Mouse (Mus musculus) stomach, embryonic 16.5 days (tissue): ENCODE measurements around the gene Ccl9. TPM values are rescaled to one million over a fixed set of nuclear protein-coding genes. Genes with fewer than 3 reads are reported as not detected.

Experiments
- ATAC-seq: fragments of 200-750 bp; cut with Nextera tagmentation; 2 replicates; pipeline ENCODE4 v1.8.0; 2017; ENCODE audit warnings: moderate number of reproducible peaks, moderate TSS enrichment; ENCODE audit not compliant: insufficient read depth, low FRiP score
- H3K27ac ChIP-seq: fragments of 300-500 bp; sonication (generic); 2 replicates; pipeline ENCODE4 v1.5.1; 2014; ENCODE audit warnings: low read length
- H3K27me3 ChIP-seq: fragments of 300-500 bp; sonication (generic); 2 replicates; pipeline ENCODE4 v1.6.1; 2014; ENCODE audit warnings: low read length, control low read depth, mixed read lengths; ENCODE audit not compliant: control insufficient read depth, insufficient read depth
- H3K36me3 ChIP-seq: fragments of 300-500 bp; sonication (generic); 2 replicates; pipeline ENCODE4 v1.6.1; 2014; ENCODE audit warnings: low read length; ENCODE audit not compliant: control insufficient read depth, insufficient read depth
- H3K4me1 ChIP-seq: fragments of 300-500 bp; sonication (generic); 2 replicates; pipeline ENCODE4 v1.6.1; 2014; ENCODE audit warnings: low read length, control low read depth, mixed read lengths; ENCODE audit not compliant: control insufficient read depth, insufficient read depth
- H3K4me2 ChIP-seq: fragments of 300-500 bp; sonication (generic); 2 replicates; pipeline ENCODE4 v1.6.1; 2014; ENCODE audit warnings: low read depth, low read length, mixed read lengths
- H3K4me3 ChIP-seq: fragments of 300-500 bp; sonication (generic); replicated peaks from 2 replicates; pipeline ENCODE4 v1.5.1; 2014; ENCODE audit warnings: mild to moderate bottlenecking, low read length
- H3K9ac ChIP-seq: fragments of 300-500 bp; sonication (generic); 2 replicates; pipeline ENCODE4 v1.6.1; 2014; ENCODE audit warnings: low read length
- H3K9me3 ChIP-seq: fragments of 300-500 bp; sonication (generic); replicated peaks from 2 replicates; pipeline ENCODE4 v1.6.1; 2016; ENCODE audit warnings: low read length, control low read depth; ENCODE audit not compliant: control insufficient read depth
- WGBS: fragments of 180-500 bp; shearing (Covaris S2); extraction: QIAGEN DNeasy Blood & Tissue Kit; methylation state at CpG from one replicate; pipeline ENCODE4 v1.1.7; 2014; 5-methylcytosine and 5-hydroxymethylcytosine counted together
- polyA plus RNA-seq: library from polyadenylated mRNA; unstranded; fragments of >200 nt; fragmentation: Nextera tagmentation; extraction: Ambion mirVana; gene quantifications from 2 replicates; pipeline ENCODE4 v1.2.1, GENCODE M21; 2015

The Ccl9 gene
- polyA plus RNA-seq, 1 experiment from 2014 or later, result 15.9 TPM

- ATAC-seq, result no peak
- no peak overlapping the region for H3K4me2 ChIP-seq
- H3K27ac ChIP-seq, result no peak overlapping the region
- no peaks in the 10 kb centered on the region for H3K4me1 ChIP-seq
- no peaks in the 10 kb centered on the region for H3K27me3 ChIP-seq
- H3K9me3 ChIP-seq, result no peaks in the 10 kb centered on the region
- H3K9ac ChIP-seq, result no peak overlapping the region
- no peaks in the 10 kb centered on the region for H3K36me3 ChIP-seq
- H3K4me3 ChIP-seq, result no peak overlapping the region
These were observed 5.0 kb upstream of the Ccl9 start for GRCm38 (mm10) chr11:83583450-83583754.

- H3K36me3 ChIP-seq, result no peaks in the 10 kb centered on the region
- no peak overlapping the region for H3K9ac ChIP-seq
- no peaks in the 10 kb centered on the region for H3K27me3 ChIP-seq
- WGBS, result 33% methylated on average over 4 of the region's 4 CpGs
- H3K4me1 ChIP-seq, result no peaks in the 10 kb centered on the region
- no peak overlapping the region for H3K27ac ChIP-seq
- ATAC-seq, result no peak
- no peaks in the 10 kb centered on the region for H3K9me3 ChIP-seq
- H3K4me3 ChIP-seq, result no peak overlapping the region
- H3K4me2 ChIP-seq, result no peak overlapping the region
These were observed 4.4 kb upstream of the Ccl9 start for GRCm38 (mm10) chr11:83582626-83583449.

DNA sequence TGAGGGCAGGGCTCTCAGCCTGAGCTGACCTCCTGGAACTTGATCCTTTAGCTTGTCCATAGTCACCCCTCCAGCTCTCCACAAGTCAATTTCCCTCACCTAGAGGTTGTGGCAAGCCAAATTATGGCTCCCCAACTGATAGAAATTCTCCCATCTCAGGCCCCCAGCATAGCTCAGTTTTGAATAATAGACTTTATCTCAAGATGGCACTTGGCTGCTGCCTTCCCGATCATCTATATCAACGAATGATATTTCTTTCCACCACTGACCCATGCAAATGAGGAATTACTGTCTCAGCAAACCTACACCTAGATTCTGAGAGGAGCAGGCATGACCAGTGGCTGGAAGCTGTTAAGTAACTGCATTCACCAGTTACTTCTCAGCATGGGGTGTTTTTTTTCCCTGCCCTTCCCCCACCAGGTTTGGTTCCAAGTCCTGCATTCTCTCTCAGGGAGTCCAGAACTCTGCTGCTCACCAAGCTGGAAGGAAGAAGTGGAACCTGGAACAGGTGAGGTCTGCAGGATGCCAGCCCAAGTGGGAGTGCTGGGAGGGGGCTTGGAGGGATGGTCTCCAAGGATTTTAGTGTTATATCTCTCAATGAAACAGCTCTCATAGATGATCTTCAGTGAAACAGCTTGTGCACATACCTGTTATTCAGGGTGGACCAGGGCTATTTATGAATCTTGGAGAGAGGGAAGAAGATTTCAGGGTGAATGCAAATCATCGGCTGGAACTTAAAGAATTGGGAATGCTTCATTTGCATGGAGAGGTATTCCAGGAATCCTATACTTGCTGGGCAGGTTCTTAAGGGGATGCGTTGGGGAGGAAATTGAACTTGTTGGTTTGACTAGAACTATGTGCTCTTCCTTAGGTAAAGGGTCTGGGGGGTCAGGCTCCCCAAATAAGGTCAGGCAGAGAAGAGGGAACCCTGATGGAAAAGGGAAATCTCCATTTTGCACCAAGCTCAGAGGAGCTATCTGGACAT lies 3.5 kb upstream of the Ccl9 start:
- Histone ChIP-seq H3K4me2 (no peak overlapping the region), H3K27me3 (no peaks in the 10 kb centered on the region), H3K4me1 (no peaks in the 10 kb centered on the region), H3K4me3 (no peak overlapping the region), H3K9me3 (no peaks in the 10 kb centered on the region), H3K27ac (no peak overlapping the region), H3K9ac (no peak overlapping the region), H3K36me3 (no peaks in the 10 kb centered on the region)
- no peak for ATAC-seq
- 68% methylated on average over 4 of the region's 4 CpGs for WGBS

GRCm38 (mm10) chr11:83580699-83581232 lies 2.3 kb upstream of the Ccl9 start:
- H3K4me3 ChIP-seq, result no peak overlapping the region
- H3K9me3 ChIP-seq, result no peaks in the 10 kb centered on the region
- H3K27me3 ChIP-seq, result no peaks in the 10 kb centered on the region
- H3K4me2 ChIP-seq, result no peak overlapping the region
- no peaks in the 10 kb centered on the region for H3K36me3 ChIP-seq
- 46% methylated on average over 1 of the region's 1 CpGs for WGBS
- no peak overlapping the region for H3K27ac ChIP-seq
- H3K4me1 ChIP-seq, result no peaks in the 10 kb centered on the region
- H3K9ac ChIP-seq, result no peak overlapping the region
- ATAC-seq, result no peak

DNA sequence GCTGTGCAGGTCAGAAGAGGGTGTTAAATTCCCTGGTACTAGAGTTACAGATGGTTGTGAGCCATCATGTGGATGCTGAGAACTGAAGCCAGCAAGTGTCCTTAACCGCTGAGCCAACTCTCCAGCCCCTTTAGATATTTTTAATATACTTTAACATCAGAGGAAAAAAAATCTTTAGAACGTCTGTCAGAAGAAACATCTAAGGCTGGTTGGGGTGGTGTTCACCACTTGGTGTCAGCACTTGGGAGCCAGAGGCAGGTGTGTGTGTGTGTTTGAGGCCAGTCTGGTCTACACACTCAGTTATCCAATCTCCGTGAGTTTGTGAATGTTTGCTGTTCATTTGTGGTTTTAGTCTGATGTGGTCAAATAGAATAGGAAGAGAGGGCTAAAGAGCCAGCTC lies 563 bp upstream of the Ccl9 start:
- Histone ChIP-seq H3K4me3 (no peak overlapping the region), H3K4me1 (no peaks in the 10 kb centered on the region)

DNA sequence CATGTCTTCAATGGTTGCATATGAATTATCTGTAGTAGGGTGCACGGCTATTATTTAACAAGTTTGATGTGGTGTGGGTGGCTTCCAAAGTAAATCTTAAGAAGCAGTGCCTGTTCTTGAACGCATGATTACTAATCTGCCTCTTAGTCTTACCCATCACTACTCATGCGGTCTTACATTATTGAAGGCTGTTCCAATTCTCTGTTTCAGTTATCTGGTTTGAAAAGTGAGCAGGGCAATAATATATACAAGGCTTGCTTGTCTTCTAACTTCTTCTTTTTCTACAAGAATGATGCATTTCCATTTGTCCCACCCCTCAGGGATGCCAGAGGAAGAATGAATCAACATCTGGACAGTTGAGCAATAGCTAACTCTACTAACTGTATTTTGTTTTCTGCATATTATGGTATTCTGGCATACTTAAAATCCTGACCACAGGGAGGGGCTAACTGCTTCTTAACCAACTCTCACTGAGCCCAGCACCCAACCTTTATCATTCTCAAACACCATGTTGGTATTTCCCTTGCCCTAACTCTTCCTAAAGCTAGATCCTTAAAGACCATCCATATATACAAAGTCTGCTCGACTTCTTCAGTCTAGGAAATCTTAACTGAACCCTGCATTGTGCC lies 1.4 kb downstream of the Ccl9 start:
- Histone ChIP-seq H3K27me3 (no peaks in the 10 kb centered on the region), H3K9me3 (no peaks in the 10 kb centered on the region), H3K27ac (no peak overlapping the region), H3K4me1 (no peaks in the 10 kb centered on the region), H3K4me2 (no peak overlapping the region), H3K4me3 (no peak overlapping the region), H3K9ac (no peak overlapping the region), H3K36me3 (no peaks in the 10 kb centered on the region)
- 77% methylated on average over 4 of the region's 4 CpGs for WGBS
- no peak for ATAC-seq

More for the DNA sequence above, 563 bp upstream of the Ccl9 start:
- no peak for ATAC-seq
- Histone ChIP-seq H3K27me3 (no peaks in the 10 kb centered on the region), H3K4me2 (no peak overlapping the region), H3K9ac (no peak overlapping the region), H3K27ac (no peak overlapping the region), H3K9me3 (no peaks in the 10 kb centered on the region), H3K36me3 (no peaks in the 10 kb centered on the region)
- 60% methylated on average over 3 of the region's 3 CpGs for WGBS

DNA sequence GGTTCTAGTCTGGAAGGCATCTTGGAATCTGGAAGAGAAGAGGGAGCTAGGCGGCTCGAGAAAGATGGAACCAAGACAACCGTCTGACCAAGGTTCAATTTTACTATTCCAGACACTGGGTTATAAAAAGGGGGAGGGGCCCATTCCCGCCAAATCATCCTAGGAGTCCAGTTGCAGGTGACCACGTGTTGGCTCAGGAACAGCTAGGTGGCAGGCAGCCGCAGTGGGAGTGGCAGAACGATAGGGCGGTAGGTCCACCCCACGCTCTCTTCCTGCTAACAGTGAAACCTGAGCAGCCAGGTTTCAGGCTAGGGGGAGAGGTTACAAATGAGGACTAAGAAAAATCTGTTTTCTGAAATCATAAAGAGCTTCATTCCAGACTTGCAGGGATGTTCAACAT lies 5.6 kb downstream of the Ccl9 start:
- H3K4me2 ChIP-seq, result no peak overlapping the region
- no peaks in the 10 kb centered on the region for H3K9me3 ChIP-seq
- H3K27me3 ChIP-seq, result no peaks in the 10 kb centered on the region
- H3K4me3 ChIP-seq, result no peak overlapping the region
- H3K4me1 ChIP-seq, result no peaks in the 10 kb centered on the region
- no peak overlapping the region for H3K27ac ChIP-seq
- no peak for ATAC-seq
- H3K9ac ChIP-seq, result no peak overlapping the region
- no peaks in the 10 kb centered on the region for H3K36me3 ChIP-seq
- 49% methylated on average over 9 of the region's 9 CpGs for WGBS

DNA sequence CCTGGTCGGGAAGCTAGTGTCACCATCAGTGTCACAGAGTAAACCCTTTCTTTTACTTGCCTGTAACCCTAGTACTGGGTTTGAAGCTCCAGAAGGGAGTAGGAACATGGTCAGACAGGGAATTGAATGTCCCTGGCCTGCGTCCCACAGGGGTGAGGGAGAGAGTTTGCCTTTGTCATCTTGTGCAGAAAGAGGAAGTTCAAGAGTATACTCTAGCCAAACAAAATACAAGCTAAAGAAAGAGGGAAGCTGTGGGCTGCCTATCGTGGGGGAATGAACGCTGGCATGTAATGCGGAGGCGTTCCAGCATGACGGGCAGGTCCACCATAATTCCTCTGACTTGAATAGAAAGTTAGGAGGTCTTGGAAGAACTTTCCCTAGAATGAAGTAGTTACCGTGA lies 6.2 kb downstream of the Ccl9 start:
- H3K9ac ChIP-seq, result no peak overlapping the region
- no peaks in the 10 kb centered on the region for H3K9me3 ChIP-seq
- H3K4me3 ChIP-seq, result no peak overlapping the region
- WGBS, result 87% methylated on average over 8 of the region's 8 CpGs
- no peak overlapping the region for H3K27ac ChIP-seq
- H3K27me3 ChIP-seq, result no peaks in the 10 kb centered on the region
- H3K36me3 ChIP-seq, result no peaks in the 10 kb centered on the region
- no peaks in the 10 kb centered on the region for H3K4me1 ChIP-seq
- no peak overlapping the region for H3K4me2 ChIP-seq
- no peak for ATAC-seq

DNA sequence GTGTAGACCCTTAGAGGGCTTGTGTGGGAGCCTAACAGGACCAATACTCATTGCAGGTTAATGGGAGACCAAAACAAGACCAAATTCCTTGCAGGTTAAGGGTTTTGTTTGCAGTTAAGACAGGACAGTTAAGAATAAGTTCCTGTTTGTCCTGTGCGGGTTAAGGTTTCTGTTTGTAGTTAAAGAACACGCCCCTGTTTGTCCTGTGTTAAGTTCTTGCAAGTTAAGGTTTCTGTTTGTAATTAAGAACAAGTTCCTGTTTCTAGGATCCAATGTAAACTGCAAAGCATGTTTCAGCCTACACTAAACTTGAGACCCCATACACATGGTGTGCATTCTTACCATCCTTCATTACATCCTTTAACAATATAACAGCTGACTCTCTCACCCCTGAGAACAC lies 8.2 kb downstream of the Ccl9 start:
- no peaks in the 10 kb centered on the region for H3K9me3 ChIP-seq
- H3K9ac ChIP-seq, result no peak overlapping the region
- H3K27me3 ChIP-seq, result no peaks in the 10 kb centered on the region
- no peak overlapping the region for H3K4me2 ChIP-seq
- no peak overlapping the region for H3K27ac ChIP-seq
- no peak for ATAC-seq
- no peak overlapping the region for H3K4me3 ChIP-seq
- H3K36me3 ChIP-seq, result no peaks in the 10 kb centered on the region
- H3K4me1 ChIP-seq, result no peaks in the 10 kb centered on the region
- 55% methylated on average over 2 of the region's 2 CpGs for WGBS
